Mouse (Mus musculus) urinary bladder, adult 18-20 months (tissue): ENCODE measurements around the gene Map4k5.

Source experiments
- DNase-seq, 2 experiments: peaks; one replicate each; pipeline ENCODE4 v3.0.0; 2022; ENCODE audit warnings: low spot score in 2 of 2, mixed read lengths in 2 of 2

Gene Map4k5

GRCm38 (mm10) chr12:69887776-69888175 is 5.2 kb downstream of the Map4k5 start:
- no peak for DNase-seq

GRCm38 (mm10) chr12:69885170-69885923 is 7.7 kb downstream of the Map4k5 start:
- no peak for DNase-seq

GRCm38 (mm10) chr12:69884053-69884452 is 8.9 kb downstream of the Map4k5 start:
- no peak for DNase-seq

- no peak for DNase-seq
Measured at GRCm38 (mm10) chr12:69881198-69881905, 11.6 kb downstream of the Map4k5 start.

- DNase-seq = no peak
Measured at GRCm38 (mm10) chr12:69879739-69880138, 13.3 kb downstream of the Map4k5 start.

GRCm38 (mm10) chr12:69879172-69879665 is 13.8 kb downstream of the Map4k5 start:
- no peak for DNase-seq

GRCm38 (mm10) chr12:69877842-69878363 is 15.1 kb downstream of the Map4k5 start:
- no peak for DNase-seq

GRCm38 (mm10) chr12:69871632-69872031 is 21.4 kb downstream of the Map4k5 start:
- no peak for DNase-seq

- no peak for DNase-seq
Measured at GRCm38 (mm10) chr12:69867338-69867737, 25.7 kb downstream of the Map4k5 start.

GRCm38 (mm10) chr12:69864164-69864692 is 28.8 kb downstream of the Map4k5 start:
- DNase-seq = no peak

- no peak for DNase-seq
Measured at GRCm38 (mm10) chr12:69863505-69863904, 29.5 kb downstream of the Map4k5 start.

- DNase-seq = no peak
Measured at GRCm38 (mm10) chr12:69858847-69859246, 34.2 kb downstream of the Map4k5 start.

GRCm38 (mm10) chr12:69857597-69857996 is 35.4 kb downstream of the Map4k5 start:
- no peak for DNase-seq

- DNase-seq = no peak
Measured at GRCm38 (mm10) chr12:69856398-69856797, 36.6 kb downstream of the Map4k5 start.

- DNase-seq = no peak
Measured at GRCm38 (mm10) chr12:69855641-69856300, 37.2 kb downstream of the Map4k5 start.

- no peak for DNase-seq
Measured at GRCm38 (mm10) chr12:69853942-69854341, 39.1 kb downstream of the Map4k5 start.

GRCm38 (mm10) chr12:69853387-69853786 is 39.6 kb downstream of the Map4k5 start:
- no peak for DNase-seq

GRCm38 (mm10) chr12:69852288-69852687 is 40.7 kb downstream of the Map4k5 start:
- DNase-seq = no peak

GRCm38 (mm10) chr12:69848083-69848878 is 44.7 kb downstream of the Map4k5 start:
- no peak for DNase-seq

- DNase-seq = no peak
Measured at GRCm38 (mm10) chr12:69846499-69846898, 46.5 kb downstream of the Map4k5 start.

GRCm38 (mm10) chr12:69845722-69846121 is 47.3 kb downstream of the Map4k5 start:
- no peak for DNase-seq
